Comparison of ENCODE assay signal across 1 mouse cellular context in the genomic region with DNA sequence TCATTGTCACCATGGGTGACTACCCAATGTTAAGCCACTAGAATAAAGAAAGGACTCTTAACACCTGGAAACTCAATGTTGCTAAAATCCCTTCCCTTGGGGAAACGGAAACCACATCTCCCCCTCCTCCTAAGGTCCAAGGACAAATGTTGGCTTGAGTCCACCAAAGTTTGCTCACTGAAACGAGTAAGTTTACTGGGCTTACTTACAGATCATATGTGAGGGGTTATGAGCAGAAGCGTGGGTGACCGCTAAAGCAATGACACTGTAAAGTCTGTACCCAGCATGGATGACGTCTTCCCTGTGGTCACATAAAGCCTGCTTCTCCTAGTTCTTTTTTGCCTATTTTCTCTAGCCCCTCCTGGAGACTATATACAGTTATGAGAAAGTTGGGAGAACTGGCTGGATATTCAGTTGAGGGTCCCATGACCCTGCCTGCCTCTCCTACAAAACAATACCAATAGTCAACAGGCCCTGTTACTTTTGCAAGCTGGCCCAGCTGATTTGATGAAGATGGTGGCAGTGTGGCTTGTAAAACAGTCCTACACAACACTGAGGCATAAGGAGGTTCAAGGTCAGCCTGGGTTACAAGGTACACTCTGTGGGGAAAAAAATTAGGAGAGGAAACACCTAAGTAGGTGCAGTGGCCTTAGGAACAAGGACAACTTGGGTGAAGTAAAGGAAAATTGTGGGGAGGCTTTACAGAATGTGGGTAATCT.
A peak's percentile ranks its signal among the peaks of the same experiment; 100 is the strongest.
TF ChIP-seq lines count a peak whose summit lies in the region.

No protein-coding gene starts in this region.

TF ChIP-seq in MEL, 35 proteins besides CTCF, POLR2A, EP300 and RAD21:
- TF ChIP-seq MAX (IDR thresholded peaks at IDR 0.05; ENCODE audit: low read length), result no peak
- peak; percentile 9; the same call in 1 of the 2 replicates for TF ChIP-seq SIN3A (IDR thresholded peaks at IDR 0.05; ENCODE audit: low read length)
- 0 out of 2 replicates have a peak, but pooled peaks have one; percentile 3 for TF ChIP-seq MYB (IDR thresholded peaks at IDR 0.05; ENCODE audit: low read depth, low read length)
